Mouse (Mus musculus): ENCODE data around the gene Naif1.
A peak's percentile ranks its signal among the peaks of the same experiment; 100 is the strongest.

Naif1 gene

DNA sequence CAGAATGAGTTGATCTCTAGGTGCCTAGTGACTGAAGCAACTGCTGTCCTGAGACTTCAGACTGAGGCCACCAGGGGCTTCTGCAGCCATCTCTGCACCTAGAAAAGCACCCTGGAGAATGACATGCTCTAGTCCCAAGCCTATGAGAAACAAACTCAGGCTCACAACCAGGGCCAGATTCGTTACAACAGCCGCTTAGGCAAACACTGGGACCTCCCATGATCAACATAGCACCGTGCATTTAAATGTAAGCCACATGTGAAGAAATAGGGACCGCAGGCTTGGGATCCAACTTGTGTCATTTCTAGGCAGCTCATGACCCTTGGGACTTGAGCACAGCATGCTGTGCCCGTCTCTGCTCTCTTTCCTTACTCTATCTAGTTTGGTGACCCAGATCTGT lies 22.5 kb upstream of the Naif1 start:
- DNase-seq (ENCODE audit: low read depth, low spot score) = no peak

DNA sequence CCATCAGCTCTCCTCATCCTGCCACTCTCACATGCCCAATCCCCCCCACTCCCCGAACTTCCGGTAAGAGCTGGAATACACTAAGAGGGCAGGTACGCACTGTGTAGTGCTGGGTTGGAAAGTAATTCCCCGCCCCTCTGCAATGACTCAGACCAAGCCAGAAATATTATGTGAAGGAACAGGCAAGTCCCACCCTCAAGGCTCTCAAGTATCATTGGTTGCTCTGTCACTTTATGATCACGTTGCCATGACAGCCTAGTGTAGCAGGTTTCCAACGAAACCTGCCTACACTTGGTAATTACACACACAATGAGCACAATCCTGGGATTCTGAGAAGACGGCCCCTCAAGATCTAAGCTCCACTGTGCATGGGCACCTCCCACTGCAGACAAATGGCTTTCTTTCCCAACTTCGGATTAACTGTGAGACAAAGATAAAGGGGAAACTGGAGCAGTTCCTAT lies 22.0 kb upstream of the Naif1 start:
- DNase-seq (ENCODE audit: low read depth, low spot score) = peak; percentile 32

DNA sequence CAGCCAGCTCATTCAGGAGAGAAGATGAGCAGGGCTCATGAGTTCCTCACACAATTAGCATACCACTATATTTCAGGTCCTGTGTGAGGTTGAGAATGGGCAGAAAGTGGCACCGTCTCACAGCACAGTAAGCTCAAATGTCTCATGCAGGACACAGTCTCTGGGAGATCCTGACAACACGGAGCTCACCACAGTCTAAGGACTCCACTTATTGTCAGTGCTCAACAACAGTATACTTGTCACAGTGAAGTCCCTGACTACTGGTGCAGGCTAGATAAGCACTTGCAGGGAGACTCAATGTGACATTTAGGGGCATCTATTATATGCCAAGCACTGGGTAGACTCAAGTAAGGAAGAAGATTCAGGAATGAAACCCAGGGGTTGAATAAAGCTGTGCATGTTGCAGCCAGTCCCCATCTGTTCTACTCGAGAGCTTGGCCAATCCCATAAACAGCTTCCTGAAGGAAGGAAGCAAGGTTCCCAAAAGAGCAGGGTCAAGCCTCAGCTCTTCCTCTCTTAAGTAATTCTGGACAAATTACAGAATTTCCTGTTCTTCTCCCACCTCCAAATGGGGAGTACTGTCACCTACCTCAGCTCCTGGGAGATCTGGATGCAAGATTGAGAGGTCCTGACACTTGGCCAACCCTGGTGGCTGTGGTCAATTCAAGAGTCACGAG lies 20.9 kb upstream of the Naif1 start:
- no peak for DNase-seq (ENCODE audit: low read depth, low spot score)

DNA sequence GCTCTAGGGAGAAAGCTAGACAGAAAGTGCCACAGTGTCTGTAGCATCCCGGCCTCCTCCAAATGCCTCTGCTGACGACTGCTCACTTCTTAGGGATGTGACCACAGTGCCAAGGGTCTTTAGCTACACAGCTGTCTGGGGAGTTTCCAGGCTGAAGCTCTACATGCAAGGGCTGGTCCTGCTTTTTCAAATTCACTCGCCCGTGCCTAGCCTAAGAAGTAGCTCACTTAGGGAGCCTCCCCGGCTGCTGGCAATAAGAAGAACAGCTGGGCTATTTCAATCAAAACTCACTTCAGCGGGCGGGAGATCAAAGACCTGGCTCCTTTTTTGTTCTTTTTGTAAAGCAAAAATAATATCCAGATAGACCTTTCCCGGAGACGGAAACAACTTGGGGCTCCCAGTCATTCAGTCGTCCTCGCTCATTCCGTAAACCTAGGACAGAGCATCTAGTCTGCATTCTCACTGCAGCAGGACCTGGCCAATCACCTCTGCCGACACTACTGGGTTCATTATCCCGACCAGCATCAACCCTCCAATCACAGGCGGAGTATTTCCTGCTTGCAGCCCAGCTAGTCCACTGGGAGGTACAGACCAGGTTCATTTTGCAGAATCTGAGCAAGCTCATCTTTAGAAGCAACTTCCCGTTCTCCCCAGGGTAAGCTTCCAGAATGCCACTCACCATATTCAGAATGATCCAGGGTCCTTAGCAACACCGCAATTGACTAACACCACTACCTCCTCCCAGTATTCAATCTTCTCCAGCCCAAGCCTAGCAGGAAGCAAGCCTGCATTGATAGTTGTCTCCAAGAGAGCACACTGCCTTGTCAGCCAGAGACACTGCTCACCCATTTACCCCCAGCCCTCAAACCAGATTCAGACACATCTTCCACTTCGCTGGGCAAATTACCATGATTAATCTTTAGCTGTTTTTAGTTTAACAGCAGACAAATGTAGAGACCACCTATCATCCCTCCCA lies 19.3 kb upstream of the Naif1 start:
- DNase-seq (ENCODE audit: low read depth, low spot score) = peak; percentile 80

DNA sequence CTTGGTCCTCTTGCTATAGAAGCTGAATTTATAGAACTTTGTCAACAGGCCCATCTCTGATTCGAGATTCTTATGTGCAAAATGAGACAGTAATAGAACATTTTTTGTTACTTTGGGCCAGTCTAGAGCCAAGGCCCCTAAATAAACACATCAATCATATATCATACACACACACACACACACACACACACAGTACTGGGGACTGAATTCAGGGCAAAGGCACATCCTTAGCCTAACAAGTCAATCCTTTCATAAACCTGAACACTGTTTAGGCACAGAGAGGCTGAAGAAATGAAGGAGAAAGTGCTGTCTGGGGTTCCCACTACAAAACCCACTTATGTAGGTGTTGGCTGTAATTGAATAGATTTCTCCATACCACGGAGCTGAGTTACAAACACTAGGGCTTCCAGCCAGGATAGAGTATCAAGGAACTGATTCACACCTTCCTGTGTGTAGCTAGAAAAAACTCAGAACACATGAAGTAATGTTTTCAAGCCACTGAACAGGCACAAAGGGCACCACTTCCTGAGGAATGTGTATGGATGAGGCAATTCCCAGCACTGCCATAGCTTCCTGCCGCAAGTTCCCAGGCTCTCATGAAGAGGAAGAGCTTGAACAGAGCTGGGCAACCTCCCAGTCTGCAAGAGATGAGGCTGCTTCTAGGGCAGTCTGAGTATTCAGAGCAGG lies 13.4 kb upstream of the Naif1 start:
- DNase-seq (ENCODE audit: low read depth, low spot score) = peak; percentile 41

DNA sequence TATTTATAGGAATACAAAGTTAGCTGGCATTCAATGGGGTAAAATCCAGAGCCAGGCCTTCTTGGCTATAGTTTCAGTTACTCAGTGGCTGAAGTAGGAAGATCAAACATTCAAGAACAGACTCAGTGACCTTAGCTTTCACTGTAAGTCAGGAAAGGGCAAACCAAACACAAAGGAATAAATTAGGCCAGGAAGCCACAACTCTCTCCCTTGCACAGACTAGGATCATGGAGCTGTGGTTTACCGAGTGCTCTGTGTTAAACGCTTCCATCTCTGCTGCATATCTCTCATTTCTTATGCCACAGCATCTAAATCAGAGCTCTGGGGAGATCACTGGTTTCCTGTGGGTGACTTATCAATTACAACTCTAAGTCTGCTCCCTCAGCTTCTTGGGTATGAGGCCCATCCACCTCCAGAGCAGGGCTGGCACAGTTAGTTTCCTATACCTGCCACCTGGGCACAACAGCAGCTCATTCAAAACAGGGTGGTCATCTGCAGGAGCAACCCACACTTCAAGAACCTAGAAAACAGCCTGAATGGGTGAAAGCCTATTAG lies 12.6 kb upstream of the Naif1 start:
- DNase-seq (ENCODE audit: low read depth, low spot score) = no peak

DNA sequence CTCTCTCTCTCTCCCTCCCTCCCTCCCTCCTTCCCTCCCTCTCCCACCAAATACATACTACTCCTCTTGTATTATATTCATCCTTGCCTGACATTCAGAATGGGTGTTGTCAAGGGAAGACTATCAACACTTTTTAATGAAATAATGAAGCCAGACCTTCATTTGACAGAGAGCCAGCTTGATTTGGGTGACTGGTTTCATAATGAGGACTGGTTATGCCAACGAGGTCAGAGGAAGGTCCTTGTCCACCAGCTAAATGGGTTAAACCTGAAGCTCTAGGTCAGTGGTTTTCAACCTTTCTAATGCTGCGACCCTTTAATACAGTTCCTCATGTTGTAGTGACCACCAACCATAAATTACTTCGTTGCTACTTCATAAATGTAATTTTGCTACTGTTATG lies 11.5 kb upstream of the Naif1 start:
- no peak for DNase-seq (ENCODE audit: low read depth, low spot score)

DNA sequence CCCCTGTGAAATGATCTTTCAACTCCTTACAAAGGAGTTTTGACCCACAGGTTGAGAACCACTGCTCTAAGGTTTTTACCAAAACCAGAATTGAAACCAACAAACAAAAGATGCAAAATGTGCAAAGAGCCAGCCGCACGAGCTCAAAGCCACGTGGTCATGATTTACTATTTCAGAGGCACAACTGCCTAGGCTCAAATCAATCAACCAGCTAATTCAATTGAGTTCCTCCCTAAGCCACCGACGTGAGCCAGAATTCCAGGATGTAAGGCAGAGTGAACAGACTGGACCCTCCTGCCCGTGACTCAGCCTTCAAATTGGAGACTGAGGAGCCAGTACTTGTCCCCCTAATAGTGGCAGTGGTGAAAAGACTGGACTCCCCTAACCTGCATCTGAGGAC lies 11.1 kb upstream of the Naif1 start:
- DNase-seq (ENCODE audit: low read depth, low spot score) = no peak

DNA sequence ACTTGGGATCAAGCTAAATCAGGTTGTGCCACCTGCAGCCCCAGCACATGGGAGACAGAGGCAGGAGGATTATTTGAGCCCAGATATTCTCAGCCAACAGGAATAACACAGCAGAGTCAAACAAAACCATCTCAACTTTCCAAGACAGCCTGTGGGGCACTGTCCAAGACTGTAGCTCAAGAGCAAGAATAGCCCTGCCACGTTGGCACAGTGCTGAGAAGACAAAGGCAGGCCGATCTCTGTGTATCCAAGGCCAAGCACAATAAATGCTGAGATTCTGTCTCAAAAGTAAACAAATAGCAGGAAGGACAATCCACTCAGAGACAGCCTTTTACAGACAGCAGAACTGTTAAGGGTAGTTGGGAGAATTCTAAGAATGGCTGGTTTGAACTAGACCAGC lies 10.1 kb upstream of the Naif1 start:
- DNase-seq (ENCODE audit: low read depth, low spot score) = no peak

DNA sequence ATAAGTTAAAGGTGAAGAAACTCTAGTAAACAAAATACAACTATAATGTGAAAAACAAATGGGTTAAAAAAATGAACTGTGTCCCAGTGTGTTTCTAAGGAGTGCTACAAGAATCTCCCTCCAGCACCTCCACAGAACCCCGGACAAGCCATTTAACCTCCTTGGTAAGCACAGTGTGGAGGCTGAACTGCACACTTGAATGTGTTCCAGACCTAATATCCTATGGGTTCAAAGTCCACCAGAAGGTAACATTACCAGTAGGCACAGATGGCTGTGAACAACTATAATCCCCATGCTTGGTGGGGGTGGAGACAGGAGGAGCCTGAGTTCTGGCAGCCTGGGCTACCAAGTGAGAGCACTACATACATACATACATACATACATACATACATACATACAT lies 9.6 kb upstream of the Naif1 start:
- no peak for DNase-seq (ENCODE audit: low read depth, low spot score)

DNA sequence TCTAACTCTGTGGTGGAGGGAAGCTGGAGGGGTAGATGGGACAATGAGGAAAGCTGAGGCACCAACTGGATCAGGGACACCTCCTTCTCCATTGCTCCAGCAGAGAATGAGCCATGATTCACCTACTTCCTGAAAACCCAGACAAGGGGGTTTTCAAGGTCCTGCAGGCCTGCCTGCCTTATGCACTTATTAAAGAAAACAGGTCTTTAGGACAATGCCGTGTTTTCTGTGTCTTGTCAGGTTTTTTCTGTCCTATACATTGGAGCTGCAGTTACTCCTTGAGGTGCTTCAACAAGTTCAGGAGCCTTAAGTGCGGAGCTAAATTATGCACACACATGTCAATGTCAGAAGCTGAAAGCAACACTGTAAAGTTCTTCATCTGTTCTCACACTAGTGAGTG lies 8.7 kb upstream of the Naif1 start:
- DNase-seq (ENCODE audit: low read depth, low spot score) = no peak

DNA sequence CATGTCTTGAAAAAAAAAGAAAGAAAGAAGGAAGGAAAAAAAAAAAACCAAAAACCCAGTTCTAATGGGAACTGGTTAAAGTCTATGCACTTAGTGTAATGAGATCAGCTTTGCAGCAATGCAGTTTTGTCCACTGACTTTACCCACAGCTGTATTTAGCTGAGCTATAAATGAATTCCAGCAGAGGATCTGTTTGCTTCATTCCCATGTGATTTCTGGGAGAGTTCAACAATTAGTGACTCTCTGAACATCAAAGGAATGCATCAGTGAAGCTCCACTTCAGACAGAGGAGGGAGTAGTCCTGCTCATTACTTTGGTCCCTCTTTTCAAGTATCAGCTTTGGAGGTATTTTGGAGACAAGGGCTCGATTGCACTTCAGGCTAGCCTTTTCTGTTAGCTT lies 4.7 kb upstream of the Naif1 start:
- no peak for DNase-seq (ENCODE audit: low read depth, low spot score)

DNA sequence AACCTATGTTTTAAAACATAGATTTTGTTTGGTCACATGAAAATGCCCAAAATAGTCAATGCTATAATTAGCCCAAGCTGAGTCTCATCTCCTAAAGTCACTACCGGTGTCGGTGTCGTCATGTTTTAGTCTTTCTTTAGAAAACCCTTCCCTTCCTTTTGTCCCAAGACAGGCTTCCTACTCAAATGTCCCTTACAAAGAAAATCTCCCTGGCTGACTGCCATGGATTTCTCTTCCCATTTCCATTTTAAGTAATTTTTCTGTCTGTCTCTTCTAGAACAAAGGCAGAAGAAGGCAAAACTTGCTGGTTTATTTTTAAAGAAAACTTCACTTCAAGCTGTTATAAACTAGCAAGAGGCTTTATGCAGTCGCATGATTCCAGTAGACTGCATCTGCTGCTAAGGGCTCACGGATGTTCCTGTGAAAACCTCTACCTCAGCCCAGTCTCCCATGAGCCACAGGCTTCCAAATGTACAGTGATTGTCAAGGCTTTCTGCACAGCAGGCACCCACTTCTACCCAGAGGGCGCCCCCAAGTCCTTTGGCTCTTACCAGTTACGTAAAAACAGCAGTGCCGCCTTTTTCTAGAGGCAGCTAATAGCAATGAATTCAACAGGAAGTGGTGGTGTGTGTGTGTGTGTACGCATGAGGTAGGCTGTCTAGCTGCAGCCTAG lies 2.9 kb upstream of the Naif1 start:
- DNase-seq (ENCODE audit: low read depth, low spot score) = no peak

DNA sequence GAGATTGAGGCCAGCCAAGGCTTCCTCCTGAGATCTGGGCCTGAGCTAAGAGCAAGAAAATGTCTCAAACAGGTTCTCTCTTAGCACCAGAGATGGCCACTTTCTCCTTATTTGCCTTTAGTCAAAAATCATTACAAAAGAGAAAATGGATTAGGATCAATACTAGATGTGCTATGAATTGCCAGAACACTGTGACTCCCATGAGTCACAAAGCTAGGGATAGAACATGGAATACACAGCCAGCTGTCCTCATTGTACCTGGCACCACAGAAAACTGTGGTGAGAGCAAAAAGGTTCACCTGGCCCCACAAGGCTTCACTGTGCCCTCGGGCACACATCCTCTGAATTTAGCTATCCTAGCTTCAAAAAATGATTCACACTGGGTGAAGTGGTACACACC lies 1.8 kb upstream of the Naif1 start:
- no peak for DNase-seq (ENCODE audit: low read depth, low spot score)

DNA sequence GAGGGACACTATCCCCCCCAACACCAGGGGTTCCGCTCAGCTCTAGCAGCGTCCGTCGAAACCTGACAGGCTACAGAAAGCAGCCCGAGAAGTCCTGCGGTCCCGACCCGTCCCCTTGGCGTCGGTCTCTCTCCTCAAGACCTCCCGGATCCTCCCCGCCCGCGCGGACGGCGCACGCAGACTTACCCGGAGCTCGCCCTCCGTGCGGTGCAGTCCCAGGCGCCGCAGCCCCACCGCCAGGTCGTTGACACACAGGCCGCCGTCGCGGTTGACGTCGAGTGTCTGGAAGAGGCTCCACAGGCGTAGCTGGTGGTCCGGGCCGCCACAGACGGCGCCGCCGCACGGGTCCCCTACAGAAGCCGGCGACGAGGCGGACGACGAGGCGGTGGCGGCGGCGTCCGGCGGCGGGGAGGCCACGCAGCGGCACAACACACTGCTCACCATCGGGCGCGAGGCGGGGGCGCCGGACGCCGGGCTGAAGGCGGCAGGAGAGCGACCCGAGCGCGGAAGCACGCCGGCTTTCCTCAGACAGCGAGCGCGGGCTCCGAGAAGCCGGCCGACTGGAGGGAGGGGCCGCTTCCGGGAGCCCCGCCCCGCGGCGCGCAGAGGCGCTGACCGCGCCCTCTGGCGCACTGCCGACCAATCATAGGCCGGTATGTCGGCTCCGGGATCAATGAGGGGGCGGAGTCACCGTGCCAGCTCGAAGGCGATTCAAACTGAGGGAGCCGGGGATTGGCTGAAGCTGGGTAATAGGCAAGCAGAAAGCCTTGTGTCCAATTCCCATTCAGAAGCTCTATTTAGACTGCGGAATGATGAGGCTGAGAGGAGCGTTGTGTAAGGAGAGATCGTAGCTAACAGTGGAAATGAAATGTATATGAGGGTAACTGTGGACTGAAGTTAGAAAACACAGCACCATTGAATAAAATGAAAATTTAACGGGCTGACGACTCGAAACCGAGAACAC lies 906 bp downstream of the Naif1 start, which contains the start of gene Slc25a25:
Slc25a25 (minus strand) TSS at position 565 of the 964 bp plus-strand sequence.
- peak; percentile 98 for DNase-seq (ENCODE audit: low read depth, low spot score)

DNA sequence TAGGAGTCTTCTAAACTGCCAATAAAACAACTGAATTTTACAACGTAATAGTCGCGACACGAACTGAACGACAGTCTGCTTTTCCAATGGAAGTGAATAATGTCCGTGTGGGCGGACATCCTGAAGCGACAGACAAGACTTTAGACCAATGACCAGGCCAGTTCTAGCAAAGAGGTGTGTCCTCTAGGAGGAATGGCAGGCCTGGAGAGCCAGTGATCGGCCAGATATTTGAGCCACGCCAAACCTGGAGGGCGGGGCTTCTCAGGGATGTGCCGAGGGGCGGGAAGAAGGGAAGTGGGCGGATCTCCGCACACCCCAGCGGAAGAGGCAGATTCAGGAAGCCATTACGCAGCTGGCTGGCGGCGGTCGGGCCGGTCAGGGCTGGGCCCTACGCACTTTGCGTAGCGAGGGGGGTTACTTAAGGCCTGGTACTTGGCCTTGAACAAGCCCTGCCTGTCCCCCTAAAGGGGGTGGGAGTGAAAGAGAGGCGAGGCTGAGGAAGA lies 1.7 kb downstream of the Naif1 start:
- DNase-seq (ENCODE audit: low read depth, low spot score) = peak; percentile 100

DNA sequence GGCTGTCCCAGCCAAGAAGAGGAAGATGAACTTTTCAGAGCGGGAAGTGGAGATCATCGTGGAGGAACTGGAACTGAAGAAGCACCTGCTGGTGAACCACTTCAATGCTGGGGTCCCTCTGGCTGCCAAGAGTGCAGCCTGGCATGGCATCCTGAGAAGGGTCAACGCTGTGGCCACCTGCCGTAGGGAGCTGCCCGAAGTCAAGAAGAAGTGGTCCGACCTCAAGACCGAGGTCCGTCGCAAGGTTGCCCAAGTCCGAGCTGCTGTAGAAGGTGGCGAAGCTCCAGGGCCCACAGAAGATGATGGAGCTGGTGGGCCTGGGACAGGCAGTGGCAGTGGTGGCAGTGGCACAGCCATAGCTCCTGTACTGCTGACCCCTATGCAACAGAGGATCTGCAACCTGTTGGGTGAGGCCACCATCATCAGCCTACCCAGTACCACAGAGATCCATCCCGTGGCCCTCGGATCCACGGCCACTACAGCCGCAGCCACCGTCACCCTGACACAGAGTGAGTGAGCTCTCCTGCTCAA lies 2.2 kb downstream of the Naif1 start:
- DNase-seq (ENCODE audit: low read depth, low spot score) = no peak

DNA sequence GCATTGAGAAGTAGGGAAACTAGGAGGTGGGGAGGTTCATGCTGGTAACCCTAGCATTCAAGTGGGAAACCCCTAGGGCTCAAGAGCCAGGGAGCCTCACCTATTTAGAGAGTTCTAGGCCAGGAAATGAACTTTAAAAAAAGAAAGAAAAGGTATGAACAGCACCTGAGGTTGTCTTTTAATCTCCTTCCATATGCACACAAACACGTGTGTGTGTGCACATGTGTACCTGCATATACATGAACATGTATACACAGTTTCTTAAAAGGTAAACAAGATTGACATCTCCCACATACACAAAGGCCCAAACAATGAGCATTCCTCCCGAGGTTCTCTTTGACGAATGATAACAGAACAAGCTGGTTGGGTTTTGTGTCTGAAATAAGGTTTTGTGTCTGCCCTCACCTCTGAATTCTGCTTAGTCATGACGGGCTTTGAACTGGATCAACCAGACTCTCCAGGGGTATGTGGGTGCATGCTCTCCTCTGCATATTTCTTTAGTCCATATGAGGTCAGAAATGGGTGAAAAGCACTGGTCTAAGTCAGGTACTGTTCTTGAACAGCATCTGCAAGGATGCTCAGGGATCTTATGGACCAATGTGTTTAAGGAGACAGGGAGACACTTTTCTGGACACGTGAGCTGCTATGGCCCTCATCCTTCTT lies 3.5 kb downstream of the Naif1 start:
- DNase-seq (ENCODE audit: low read depth, low spot score) = peak; percentile 28

DNA sequence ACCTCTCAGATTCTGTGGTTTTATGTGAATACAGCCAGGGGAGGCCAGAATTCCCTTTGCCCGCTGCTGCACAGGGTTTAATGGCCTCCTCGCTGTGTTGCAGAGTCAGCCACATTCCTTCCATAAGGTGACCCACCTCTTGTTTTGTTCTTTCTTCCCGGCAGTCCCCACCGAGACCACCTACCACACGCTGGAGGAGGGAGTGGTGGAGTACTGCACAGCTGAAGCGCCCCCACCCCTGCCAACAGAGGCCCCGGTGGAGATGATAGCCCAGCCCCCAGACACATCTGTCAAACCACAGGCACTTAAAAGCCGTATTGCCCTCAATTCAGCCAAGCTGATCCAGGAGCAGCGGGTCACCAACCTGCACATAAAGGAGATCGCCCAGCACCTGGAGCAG lies 4.4 kb downstream of the Naif1 start:
- peak; percentile 72 for DNase-seq (ENCODE audit: low read depth, low spot score)
